Mouse (Mus musculus): ENCODE results near the gene Shisal1. TPM values are rescaled to one million over a fixed set of nuclear protein-coding genes. Genes with fewer than 3 reads are reported as not detected.

The Shisal1 gene
- polyA plus RNA-seq, 1 experiment from 2014 or later, result 2.7 TPM

DNA sequence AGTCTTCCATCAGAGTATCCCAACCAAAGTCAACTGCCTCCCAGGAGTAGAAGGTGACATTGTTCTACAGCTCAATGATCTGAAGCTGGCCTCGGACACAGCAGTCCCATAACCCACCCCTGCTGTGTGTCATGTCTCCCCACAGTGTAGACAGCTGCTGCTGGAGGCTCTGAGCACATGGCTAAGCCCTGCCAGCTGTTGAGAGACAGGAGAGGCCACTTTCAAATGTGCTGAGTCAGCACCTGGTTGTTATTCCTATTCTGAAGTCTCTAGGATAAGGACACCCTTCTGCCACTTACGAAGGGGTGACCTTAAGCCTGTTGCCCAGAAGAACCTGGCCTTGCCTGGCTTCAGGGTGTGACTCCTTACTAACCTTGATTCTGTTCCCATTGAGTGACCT, 14.5 kb upstream of the Shisal1 start:
- no peaks in the 10 kb centered on the region for H3K9me3 ChIP-seq (ENCODE audit: control insufficient read depth, low read depth, low read length)
- no peaks in the 10 kb centered on the region for H3K4me1 ChIP-seq (ENCODE audit: control insufficient read depth, insufficient read depth, low read length)
- no peaks in the 10 kb centered on the region for H3K27me3 ChIP-seq (ENCODE audit: control insufficient read depth, insufficient read depth, low read length)
- no peak overlapping the region for H3K27ac ChIP-seq (ENCODE audit: low read length)
- H3K36me3 ChIP-seq (ENCODE audit: control insufficient read depth, insufficient read depth, low read length), result no peaks in the 10 kb centered on the region
- H3K4me3 ChIP-seq (ENCODE audit: low read depth, low read length), result no peak overlapping the region
- no peak for ATAC-seq (ENCODE audit: insufficient number of reproducible peaks, insufficient read depth, low FRiP score, low read depth)
- no peak overlapping the region for H3K4me2 ChIP-seq (replicated peaks; ENCODE audit: low read depth, low read length)
- WGBS, result 69% methylated on average over 2 of the region's 2 CpGs
- H3K9ac ChIP-seq (replicated peaks; ENCODE audit: low read depth, low read length), result no peak overlapping the region

- Histone ChIP-seq H3K9ac (replicated peaks; ENCODE audit: low read depth, low read length) (no peak overlapping the region), H3K4me3 (ENCODE audit: low read depth, low read length) (no peak overlapping the region), H3K9me3 (ENCODE audit: control insufficient read depth, low read depth, low read length) (no peaks in the 10 kb centered on the region), H3K36me3 (ENCODE audit: control insufficient read depth, insufficient read depth, low read length) (no peaks in the 10 kb centered on the region), H3K4me1 (ENCODE audit: control insufficient read depth, insufficient read depth, low read length) (no peaks in the 10 kb centered on the region), H3K27me3 (ENCODE audit: control insufficient read depth, insufficient read depth, low read length) (no peaks in the 10 kb centered on the region), H3K27ac (ENCODE audit: low read length) (no peak overlapping the region), H3K4me2 (replicated peaks; ENCODE audit: low read depth, low read length) (no peak overlapping the region)
- WGBS, result 77% methylated on average over 6 of the region's 6 CpGs
- ATAC-seq (ENCODE audit: insufficient number of reproducible peaks, insufficient read depth, low FRiP score, low read depth), result no peak
Measured at GRCm38 (mm10) chr15:84458983-84459382, 12.1 kb upstream of the Shisal1 start.

DNA sequence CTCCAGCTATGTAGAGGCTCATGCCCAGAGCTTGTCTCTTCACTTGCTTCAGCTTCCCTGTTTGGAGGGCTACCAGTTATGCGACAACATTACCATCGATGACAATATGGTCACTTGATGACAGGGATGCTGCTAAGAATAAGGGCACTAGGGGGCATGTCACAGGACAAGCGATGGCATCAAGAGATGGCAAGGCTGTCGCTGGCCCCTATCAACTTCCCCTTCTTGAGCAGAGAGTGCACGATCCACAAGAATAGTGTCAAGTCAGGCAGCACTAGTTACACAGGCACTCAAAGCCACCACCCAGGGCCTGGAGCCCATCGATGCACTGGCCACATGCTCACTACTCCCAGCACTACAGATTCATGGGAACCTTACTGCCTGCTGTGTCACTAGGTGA, 8.4 kb upstream of the Shisal1 start:
- H3K9ac ChIP-seq (replicated peaks; ENCODE audit: low read depth, low read length), result no peak overlapping the region
- no peak for ATAC-seq (ENCODE audit: insufficient number of reproducible peaks, insufficient read depth, low FRiP score, low read depth)
- no peaks in the 10 kb centered on the region for H3K36me3 ChIP-seq (ENCODE audit: control insufficient read depth, insufficient read depth, low read length)
- no peak overlapping the region for H3K4me2 ChIP-seq (replicated peaks; ENCODE audit: low read depth, low read length)
- no peaks in the 10 kb centered on the region for H3K27me3 ChIP-seq (ENCODE audit: control insufficient read depth, insufficient read depth, low read length)
- no peak overlapping the region for H3K27ac ChIP-seq (ENCODE audit: low read length)
- H3K9me3 ChIP-seq (ENCODE audit: control insufficient read depth, low read depth, low read length), result no peaks in the 10 kb centered on the region
- H3K4me1 ChIP-seq (ENCODE audit: control insufficient read depth, insufficient read depth, low read length), result peaks cover 8% of the 10 kb centered on the region; the same call in 1 of the 2 replicates
- H3K4me3 ChIP-seq (ENCODE audit: low read depth, low read length), result no peak overlapping the region
- 89% methylated on average over 6 of the region's 6 CpGs for WGBS

GRCm38 (mm10) chr15:84453091-84453490, 6.2 kb upstream of the Shisal1 start:
- 88% methylated on average over 2 of the region's 2 CpGs for WGBS
- Histone ChIP-seq H3K9me3 (ENCODE audit: control insufficient read depth, low read depth, low read length) (no peaks in the 10 kb centered on the region), H3K4me2 (replicated peaks; ENCODE audit: low read depth, low read length) (no peak overlapping the region), H3K27me3 (ENCODE audit: control insufficient read depth, insufficient read depth, low read length) (no peaks in the 10 kb centered on the region), H3K4me3 (ENCODE audit: low read depth, low read length) (no peak overlapping the region), H3K36me3 (ENCODE audit: control insufficient read depth, insufficient read depth, low read length) (no peaks in the 10 kb centered on the region), H3K27ac (ENCODE audit: low read length) (no peak overlapping the region), H3K9ac (replicated peaks; ENCODE audit: low read depth, low read length) (no peak overlapping the region), H3K4me1 (ENCODE audit: control insufficient read depth, insufficient read depth, low read length) (peaks cover 10% of the 10 kb centered on the region; the same call in 1 of the 2 replicates)
- ATAC-seq (ENCODE audit: insufficient number of reproducible peaks, insufficient read depth, low FRiP score, low read depth), result no peak

- no peak overlapping the region for H3K27ac ChIP-seq (ENCODE audit: low read length)
- ATAC-seq (ENCODE audit: insufficient number of reproducible peaks, insufficient read depth, low FRiP score, low read depth), result peak; percentile 46; the same call in 1 of the 2 replicates
- H3K9ac ChIP-seq (replicated peaks; ENCODE audit: low read depth, low read length), result no peak overlapping the region
- no peaks in the 10 kb centered on the region for H3K9me3 ChIP-seq (ENCODE audit: control insufficient read depth, low read depth, low read length)
- no peak overlapping the region; the same call in 1 of the 2 replicates for H3K4me3 ChIP-seq (ENCODE audit: low read depth, low read length)
- no peaks in the 10 kb centered on the region for H3K36me3 ChIP-seq (ENCODE audit: control insufficient read depth, insufficient read depth, low read length)
- peaks cover 10% of the 10 kb centered on the region; the same call in 1 of the 2 replicates for H3K4me1 ChIP-seq (ENCODE audit: control insufficient read depth, insufficient read depth, low read length)
- H3K27me3 ChIP-seq (ENCODE audit: control insufficient read depth, insufficient read depth, low read length), result peaks cover 7% of the 10 kb centered on the region
- 4% methylated on average over 21 of the region's 21 CpGs for WGBS
- peak overlapping the region; percentile 31 for H3K4me2 ChIP-seq (replicated peaks; ENCODE audit: low read depth, low read length)
Measured at GRCm38 (mm10) chr15:84450441-84451183, 3.7 kb upstream of the Shisal1 start.

DNA sequence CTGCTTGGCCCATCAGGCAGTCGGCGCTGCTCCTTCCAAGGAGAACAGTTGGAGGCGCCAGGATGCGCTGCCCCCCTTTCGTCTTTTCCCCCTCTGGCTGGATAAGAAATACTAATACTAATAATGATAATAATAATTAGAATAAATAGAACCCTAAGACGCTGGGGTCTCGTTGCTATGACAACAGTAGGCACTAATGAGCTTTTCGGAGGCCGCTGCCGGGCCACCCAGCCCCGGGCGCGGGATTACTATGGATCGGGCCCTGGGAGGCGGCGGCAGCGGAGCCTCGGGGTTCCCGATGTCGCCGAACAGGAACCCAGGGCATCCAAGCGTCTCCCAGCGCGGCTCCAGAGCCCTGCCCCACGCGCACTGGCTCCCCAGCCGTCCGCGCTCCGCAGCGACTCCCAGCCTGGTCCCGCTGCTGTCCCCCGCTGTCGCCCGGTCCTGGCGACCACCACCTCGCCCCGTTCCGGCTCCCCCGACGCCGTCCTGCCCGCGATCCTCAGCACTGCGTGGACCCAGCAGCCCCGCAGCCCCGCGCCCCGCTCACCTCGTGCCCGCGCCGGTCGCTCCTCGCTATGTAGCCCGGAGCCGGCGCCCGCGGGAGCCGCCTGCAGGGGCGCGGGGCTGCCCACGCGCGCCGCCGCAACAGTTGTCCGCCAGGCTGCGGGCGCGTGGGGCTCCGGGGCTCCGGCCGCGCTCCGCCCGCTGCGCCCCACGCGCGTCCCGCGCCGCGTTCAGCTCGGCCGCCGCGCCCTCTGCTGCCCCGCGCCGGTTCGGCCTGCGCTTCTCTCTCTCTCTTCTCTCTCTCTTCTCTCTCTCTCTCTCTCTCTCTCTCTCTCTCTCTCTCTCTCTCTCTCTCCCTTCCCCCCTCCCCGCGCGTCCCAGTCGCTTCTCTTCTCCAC, 833 bp downstream of the Shisal1 start:
- ATAC-seq (ENCODE audit: insufficient number of reproducible peaks, insufficient read depth, low FRiP score, low read depth), result no peak
- peak overlapping the region; percentile 46 for H3K9ac ChIP-seq (replicated peaks; ENCODE audit: low read depth, low read length)
- WGBS, result under 1% methylated on average over 98 of the region's 99 CpGs
- peak overlapping the region; percentile 43 for H3K4me3 ChIP-seq (ENCODE audit: low read depth, low read length)
- peaks cover 9% of the 10 kb centered on the region; the same call in 1 of the 2 replicates for H3K4me1 ChIP-seq (ENCODE audit: control insufficient read depth, insufficient read depth, low read length)
- no peaks in the 10 kb centered on the region for H3K9me3 ChIP-seq (ENCODE audit: control insufficient read depth, low read depth, low read length)
- H3K4me2 ChIP-seq (replicated peaks; ENCODE audit: low read depth, low read length), result peak overlapping the region; percentile 95
- no peak overlapping the region for H3K27ac ChIP-seq (ENCODE audit: low read length)
- peaks cover 11% of the 10 kb centered on the region for H3K27me3 ChIP-seq (ENCODE audit: control insufficient read depth, insufficient read depth, low read length)
- H3K36me3 ChIP-seq (ENCODE audit: control insufficient read depth, insufficient read depth, low read length), result no peaks in the 10 kb centered on the region

DNA sequence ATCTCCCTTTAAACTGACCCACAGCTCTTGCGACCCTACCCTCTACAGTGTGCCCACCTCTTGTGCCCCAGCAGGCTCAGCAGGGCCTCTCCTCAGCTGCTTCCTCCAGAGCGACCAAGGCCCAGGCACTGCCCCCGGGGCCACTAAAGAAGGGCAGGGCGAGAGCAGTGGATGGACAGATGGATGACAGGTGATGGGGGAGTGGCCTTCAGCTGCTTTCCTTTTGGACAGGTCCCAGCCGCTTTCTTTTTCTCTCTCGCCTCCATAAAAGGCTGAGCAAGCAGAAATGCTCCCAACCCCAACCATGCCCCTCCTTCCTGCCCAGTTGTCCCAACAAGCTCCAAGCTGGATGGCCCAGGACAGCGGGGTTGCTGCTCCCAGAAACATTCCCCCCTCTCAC, 2.7 kb downstream of the Shisal1 start:
- Histone ChIP-seq H3K4me1 (ENCODE audit: control insufficient read depth, insufficient read depth, low read length) (no peaks in the 10 kb centered on the region), H3K4me3 (ENCODE audit: low read depth, low read length) (no peak overlapping the region), H3K9me3 (ENCODE audit: control insufficient read depth, low read depth, low read length) (no peaks in the 10 kb centered on the region), H3K4me2 (replicated peaks; ENCODE audit: low read depth, low read length) (no peak overlapping the region), H3K36me3 (ENCODE audit: control insufficient read depth, insufficient read depth, low read length) (no peaks in the 10 kb centered on the region), H3K9ac (replicated peaks; ENCODE audit: low read depth, low read length) (no peak overlapping the region), H3K27ac (ENCODE audit: low read length) (peak overlapping the region; percentile 21; the same call in 1 of the 2 replicates), H3K27me3 (ENCODE audit: control insufficient read depth, insufficient read depth, low read length) (peaks cover 11% of the 10 kb centered on the region)
- WGBS, result 34% methylated on average over 7 of the region's 7 CpGs
- ATAC-seq (ENCODE audit: insufficient number of reproducible peaks, insufficient read depth, low FRiP score, low read depth), result no peak

DNA sequence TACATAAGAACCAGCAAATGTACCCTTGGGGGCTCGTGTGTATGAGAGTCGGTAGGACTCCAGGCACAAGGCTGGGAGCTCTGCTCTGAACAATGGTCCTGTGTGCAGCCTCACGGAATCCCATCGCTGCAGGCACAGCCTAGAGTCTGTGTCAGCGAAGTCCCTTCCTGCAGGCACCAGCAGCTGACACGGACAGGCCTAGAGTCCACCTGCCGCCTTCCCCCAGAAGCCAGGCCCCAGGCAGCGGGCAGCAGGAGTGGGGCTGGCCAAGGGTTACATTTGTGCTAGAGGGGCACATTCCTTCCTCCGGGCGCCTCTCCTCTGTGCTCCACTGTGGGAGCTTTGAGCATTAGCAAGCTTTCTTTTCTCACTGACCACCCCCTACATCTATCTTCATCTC, 3.3 kb downstream of the Shisal1 start:
- H3K4me1 ChIP-seq (ENCODE audit: control insufficient read depth, insufficient read depth, low read length), result no peaks in the 10 kb centered on the region
- H3K4me2 ChIP-seq (replicated peaks; ENCODE audit: low read depth, low read length), result no peak overlapping the region
- WGBS, result 58% methylated on average over 10 of the region's 10 CpGs
- H3K4me3 ChIP-seq (ENCODE audit: low read depth, low read length), result no peak overlapping the region
- H3K27ac ChIP-seq (ENCODE audit: low read length), result no peak overlapping the region
- no peak for ATAC-seq (ENCODE audit: insufficient number of reproducible peaks, insufficient read depth, low FRiP score, low read depth)
- no peak overlapping the region for H3K9ac ChIP-seq (replicated peaks; ENCODE audit: low read depth, low read length)
- H3K9me3 ChIP-seq (ENCODE audit: control insufficient read depth, low read depth, low read length), result no peaks in the 10 kb centered on the region
- H3K27me3 ChIP-seq (ENCODE audit: control insufficient read depth, insufficient read depth, low read length), result peaks cover 11% of the 10 kb centered on the region
- no peaks in the 10 kb centered on the region for H3K36me3 ChIP-seq (ENCODE audit: control insufficient read depth, insufficient read depth, low read length)

Measured in stomach, embryonic 14.5 days (tissue).